Mouse (Mus musculus) ES-Bruce4 (cell line): ENCODE results near the gene Cryaa. TPM values are rescaled to one million over a fixed set of nuclear protein-coding genes. Genes with fewer than 3 reads are reported as not detected.
A peak's percentile ranks its signal among the peaks of the same experiment; 100 is the strongest.

Experiments
- H3K27ac ChIP-seq: 2 replicates; pipeline ENCODE4 v1.5.1; 2012; ENCODE audit warnings: low read length, inconsistent platforms; ENCODE audit not compliant: insufficient read depth
- H3K27me3 ChIP-seq: 2 replicates; pipeline ENCODE4 v1.6.1; 2012; ENCODE audit warnings: mild to moderate bottlenecking, low read length, inconsistent platforms; ENCODE audit not compliant: control insufficient read depth, poor library complexity, insufficient read depth, severe bottlenecking
- H3K36me3 ChIP-seq: 2 replicates; pipeline ENCODE4 v1.6.1; 2012; ENCODE audit warnings: inconsistent platforms, mild to moderate bottlenecking, low read length, moderate library complexity; ENCODE audit not compliant: control insufficient read depth, poor library complexity, insufficient read depth, severe bottlenecking
- H3K4me1 ChIP-seq: one replicate; pipeline ENCODE4 v1.8.1; 2011; ENCODE audit warnings: low read length; ENCODE audit not compliant: control insufficient read depth, insufficient read depth
- H3K4me3 ChIP-seq: 2 replicates; pipeline ENCODE4 v1.5.1; 2011; ENCODE audit warnings: low read depth, mild to moderate bottlenecking, low read length
- H3K9ac ChIP-seq: 2 replicates; pipeline ENCODE4 v1.6.1; 2012; ENCODE audit warnings: low read depth, mild to moderate bottlenecking, inconsistent platforms; ENCODE audit not compliant: poor library complexity, severe bottlenecking
- H3K9me3 ChIP-seq: replicated peaks from 2 replicates; pipeline ENCODE4 v1.6.1; 2012; ENCODE audit warnings: mild to moderate bottlenecking, low read length, inconsistent platforms; ENCODE audit not compliant: control insufficient read depth, poor library complexity, insufficient read depth, severe bottlenecking
- CTCF ChIP-seq: IDR thresholded peaks from one replicate; pipeline ENCODE4 v1.8.1; 2011; ENCODE audit warnings: low read depth, low read length
- EP300 ChIP-seq: IDR thresholded peaks from 2 replicates; pipeline ENCODE4 v1.6.1; 2011; ENCODE audit warnings: low read depth, low read length; ENCODE audit not compliant: insufficient read depth
- POLR2A ChIP-seq: IDR thresholded peaks from one replicate; pipeline ENCODE4 v1.8.1; 2011; ENCODE audit warnings: low read length; ENCODE audit not compliant: insufficient read depth
- polyA plus RNA-seq: library from polyadenylated mRNA; stranded (reverse); fragments of >200 nt; gene quantifications from 2 replicates; pipeline ENCODE4 v1.2.4, GENCODE M21; 2011; ENCODE audit warnings: low read depth; ENCODE audit not compliant: missing spikeins, insufficient read depth, insufficient read length

Gene Cryaa
- not detected in 2 replicates for polyA plus RNA-seq

- H3K9ac ChIP-seq, result no peak within 1 kb of the TSS
- no peaks in the 10 kb centered on the region for H3K36me3 ChIP-seq
- no peak for TF ChIP-seq EP300
- peak within 1 kb of the TSS; percentile 10; the same call in 1 of the 2 replicates for H3K4me3 ChIP-seq
- no peaks in the 10 kb centered on the region for H3K4me1 ChIP-seq
- no peaks in the 10 kb centered on the region for H3K27me3 ChIP-seq
- H3K9me3 ChIP-seq, result no peaks in the 10 kb centered on the region
- H3K27ac ChIP-seq, result no peak within 1 kb of the TSS
These were observed at the start of gene Cryaa for GRCm38 (mm10) chr17:31677507-31677906. Gene Cryaa (plus strand): TSS chr17:31677807.

- Histone ChIP-seq H3K27ac (no peak overlapping the region), H3K4me3 (no peak overlapping the region), H3K36me3 (no peaks in the 10 kb centered on the region), H3K9me3 (no peaks in the 10 kb centered on the region), H3K4me1 (no peaks in the 10 kb centered on the region), H3K9ac (no peak overlapping the region), H3K27me3 (no peaks in the 10 kb centered on the region)
- TF ChIP-seq POLR2A, result no peak
- TF ChIP-seq EP300, result no peak
These were observed 49.6 kb upstream of the Cryaa start for GRCm38 (mm10) chr17:31627961-31628360.

- Histone ChIP-seq H3K9ac (no peak overlapping the region), H3K36me3 (no peaks in the 10 kb centered on the region), H3K9me3 (no peaks in the 10 kb centered on the region), H3K4me1 (no peaks in the 10 kb centered on the region), H3K4me3 (no peak overlapping the region), H3K27ac (no peak overlapping the region), H3K27me3 (no peaks in the 10 kb centered on the region)
- TF ChIP-seq POLR2A, result no peak
- no peak for TF ChIP-seq CTCF
- no peak for TF ChIP-seq EP300
These were observed 46.4 kb upstream of the Cryaa start for GRCm38 (mm10) chr17:31631081-31631800.

GRCm38 (mm10) chr17:31633007-31633406, 44.6 kb upstream of the Cryaa start:
- Histone ChIP-seq H3K27me3 (no peaks in the 10 kb centered on the region), H3K36me3 (no peaks in the 10 kb centered on the region), H3K27ac (no peak overlapping the region), H3K9me3 (no peaks in the 10 kb centered on the region), H3K4me1 (no peaks in the 10 kb centered on the region), H3K9ac (no peak overlapping the region), H3K4me3 (no peak overlapping the region)
- TF ChIP-seq EP300 (no peak), POLR2A (no peak), CTCF (no peak)

- Histone ChIP-seq H3K36me3 (no peaks in the 10 kb centered on the region), H3K4me1 (no peaks in the 10 kb centered on the region)
- TF ChIP-seq POLR2A (no peak), EP300 (no peak), CTCF (no peak)
These were observed 42.7 kb upstream of the Cryaa start for GRCm38 (mm10) chr17:31634896-31635295.

GRCm38 (mm10) chr17:31635781-31636180, 41.8 kb upstream of the Cryaa start:
- H3K27me3 ChIP-seq, result no peaks in the 10 kb centered on the region
- TF ChIP-seq EP300 (no peak), POLR2A (no peak), CTCF (no peak)
- H3K36me3 ChIP-seq, result no peaks in the 10 kb centered on the region
- H3K9me3 ChIP-seq, result no peaks in the 10 kb centered on the region
- peak overlapping the region; percentile 80 for H3K4me3 ChIP-seq
- H3K4me1 ChIP-seq, result no peaks in the 10 kb centered on the region
- peak overlapping the region; percentile 20 for H3K9ac ChIP-seq
- H3K27ac ChIP-seq, result no peak overlapping the region

More at GRCm38 (mm10) chr17:31634896-31635295, 42.7 kb upstream of the Cryaa start:
- no peaks in the 10 kb centered on the region for H3K27me3 ChIP-seq
- H3K9ac ChIP-seq, result no peak overlapping the region
- H3K4me3 ChIP-seq, result no peak overlapping the region
- no peaks in the 10 kb centered on the region for H3K9me3 ChIP-seq
- H3K27ac ChIP-seq, result no peak overlapping the region
